Comparison of ENCODE assay signal across 8 mouse cellular contexts in genomic region chr8:127063551-127064360, GRCm38 (mm10). TPM values are rescaled to one million over a fixed set of nuclear protein-coding genes. Genes with fewer than 3 reads are reported as not detected.
DNase-seq lines count a peak whose midpoint lies in the region; ATAC-seq lines count a peak whose summit lies in the region.

Pard3 (plus strand) TSS chr8:127063893.

- H3K4me1 ChIP-seq in lung, embryonic 15.5 days = peaks cover 30% of the 10 kb centered on the region

- no peaks in the 10 kb centered on the region for H3K36me3 ChIP-seq in lung, embryonic 15.5 days

- ATAC-seq in lung, embryonic 15.5 days (ENCODE audit: borderline replicate concordance, extremely low read depth, low FRiP score, low TSS enrichment) = peak; percentile 94

- peak within 1 kb of the TSS; percentile 87 for H3K4me3 ChIP-seq in lung, embryonic 15.5 days

- no peaks in the 10 kb centered on the region for H3K27me3 ChIP-seq in lung, embryonic 15.5 days

- H3K9ac ChIP-seq in lung, embryonic 15.5 days = peak within 1 kb of the TSS; percentile 95

- no peaks in the 10 kb centered on the region for H3K9me3 ChIP-seq in lung, embryonic 15.5 days

- H3K4me2 ChIP-seq in lung, embryonic 15.5 days = peak within 1 kb of the TSS; percentile 80

- under 1% methylated on average over 90 of the region's 98 CpGs for WGBS in lung, embryonic 15.5 days

- H3K27ac ChIP-seq in lung, embryonic 15.5 days = peak within 1 kb of the TSS; percentile 98

- DNase-seq in NIH3T3 (ENCODE audit: low read depth) = peak; percentile 91
- DNase-seq in cerebellum, adult 8-10 months = peak; percentile 66
- DNase-seq in frontal cortex, adult 2 months (ENCODE audit: extremely low spot score in 1 of 2, low spot score in 1 of 2) = peak in 1 of 2 experiments; percentile 57
- peak; percentile 83 for DNase-seq in heart, postnatal 4 days
- peak; percentile 69 to 81 for DNase-seq in layer of hippocampus, postnatal 10 days (ENCODE audit: low spot score in 2 of 2)
- DNase-seq in retina, embryonic 14.5 days (ENCODE audit: low spot score) = peak; percentile 82
- DNase-seq in T-cell, adult 2 months (ENCODE audit: low spot score) = no peak

RNA-seq across cellular contexts. Expression of gene Pard3, which starts in this region (rescaled TPM):
- 10.1 and 11.9 TPM in 2 replicates for polyA plus RNA-seq in frontal cortex, adult 2 months (2012; rRNA removed)
- 10 to 100 TPM; 41.0 to 42.0 TPM for total RNA-seq in heart, postnatal 4 days (2021)
- total RNA-seq in layer of hippocampus, postnatal 10 days (2021) = 10 to 100 TPM; 26.2 to 27.8 TPM
- polyA plus RNA-seq in lung, embryonic 15.5 days (2015; fragmentation: Nextera tagmentation; extraction: Ambion mirVana) = 21.9 and 23.9 TPM in 2 replicates
